Mouse (Mus musculus) limb, embryonic 15.5 days (tissue): ENCODE results near the gene Gm3594. TPM values are rescaled to one million over a fixed set of nuclear protein-coding genes. Genes with fewer than 3 reads are reported as not detected.

Experiments
- polyA plus RNA-seq: library from polyadenylated mRNA; unstranded; fragments of >200 nt; fragmentation: Nextera tagmentation; extraction: Ambion mirVana; gene quantifications from 2 replicates; pipeline ENCODE4 v1.2.1, GENCODE M21; 2015

Gm3594 gene
- polyA plus RNA-seq, 1 experiment from 2014 or later: not detected

Other genes starting within 250 kb of the Gm3594 start
- gene Gm21560, start 225.3 kb downstream of the Gm3594 start, polyA plus RNA-seq: not detected in 2 replicates
- gene Gm3411, start 157.4 kb downstream of the Gm3594 start, polyA plus RNA-seq: 0.62 and 0.78 TPM in 2 replicates
- not detected in 2 replicates for gene Gm21103, start 139.8 kb downstream of the Gm3594 start, polyA plus RNA-seq
- gene Gm3618, start 100.9 kb downstream of the Gm3594 start, polyA plus RNA-seq: not detected in 2 replicates
- gene Gm16440, start 54.3 kb downstream of the Gm3594 start, polyA plus RNA-seq: not detected in 2 replicates
- 0.65 and 0.96 TPM in 2 replicates for gene Gm3591, start 32.1 kb downstream of the Gm3594 start, polyA plus RNA-seq
- gene Gm8356, start 92.7 kb upstream of the Gm3594 start, polyA plus RNA-seq: not detected in 2 replicates
- gene Gm3629, start 146.0 kb upstream of the Gm3594 start, polyA plus RNA-seq: 0.21 TPM in 1 of 2 replicates, not detected in the other
- gene Gm3460, start 177.8 kb upstream of the Gm3594 start, polyA plus RNA-seq: not detected in 2 replicates
- not detected in 2 replicates for gene Gm10251, start 239.6 kb upstream of the Gm3594 start, polyA plus RNA-seq